Mouse (Mus musculus) adipocyte (in vitro differentiated cells): ENCODE results near the gene Mcm2.
A peak's percentile ranks its signal among the peaks of the same experiment; 100 is the strongest.

Experiments used
- DNase-seq: peaks from one replicate; pipeline ENCODE4 v3.0.0-alpha.2; 2016; ENCODE audit warnings: low spot score

Gene Mcm2

DNA sequence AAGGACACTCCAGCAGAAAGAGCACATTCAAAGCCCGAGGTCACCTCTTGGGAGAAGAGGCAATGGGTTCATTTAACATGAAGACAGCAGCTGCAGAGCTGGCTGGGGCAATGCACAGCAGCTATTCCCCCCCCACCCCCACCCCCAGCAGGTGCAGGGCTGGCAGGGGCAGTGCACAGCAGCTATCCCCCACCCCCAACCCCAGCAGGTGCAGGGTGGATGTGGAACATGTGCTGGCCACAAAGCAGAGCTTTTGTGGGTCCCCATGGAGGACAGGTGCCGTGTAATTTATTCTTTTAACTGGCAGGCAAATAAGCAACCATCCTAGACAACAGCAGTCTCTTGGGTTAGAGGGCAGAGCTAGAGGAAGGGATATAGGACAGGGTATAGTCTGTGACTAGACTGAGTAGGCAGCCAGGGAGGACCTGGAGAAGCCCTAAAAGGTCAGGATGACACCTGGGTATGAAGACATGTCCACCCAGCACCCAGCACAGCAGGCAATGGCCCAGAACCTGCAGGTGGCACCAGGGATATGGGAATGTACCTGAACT, 12.1 kb downstream of the Mcm2 start:
- DNase-seq: no peak

DNA sequence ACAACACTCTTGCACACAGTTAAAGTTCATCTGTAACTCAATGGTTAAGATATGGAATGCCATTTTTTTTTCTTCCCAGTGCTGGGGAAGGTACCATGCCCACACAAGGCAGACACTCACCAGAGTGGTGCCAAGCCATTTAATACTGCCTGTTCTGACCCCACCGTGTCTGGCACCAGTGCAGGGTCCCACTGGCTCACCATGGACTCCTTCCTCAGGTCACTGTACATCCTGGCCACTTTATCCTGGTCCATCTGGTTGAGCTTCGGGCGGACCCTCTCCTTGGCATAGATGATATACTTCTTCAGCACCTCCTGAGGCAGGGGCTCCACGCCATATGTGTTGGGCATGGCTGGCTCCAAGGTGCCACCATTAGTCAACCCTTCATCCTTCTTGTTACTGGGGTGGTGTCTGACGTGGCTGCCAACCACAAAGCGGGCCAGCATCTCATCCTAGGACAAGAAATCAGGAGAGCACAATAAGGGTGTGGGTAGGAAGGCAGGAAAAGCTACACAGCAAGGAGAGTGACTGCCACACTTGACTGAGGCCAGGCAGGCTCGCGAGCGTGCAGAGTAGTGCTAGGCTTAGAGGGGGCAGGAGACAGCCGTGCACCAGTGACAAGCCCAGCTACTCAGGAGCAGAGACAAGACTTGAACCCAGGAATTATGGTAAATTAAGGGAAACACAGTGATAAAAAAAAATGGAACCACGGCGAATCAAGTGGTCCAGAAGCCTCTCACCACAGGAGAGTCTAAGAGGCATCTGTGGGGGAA, 12.8 kb downstream of the Mcm2 start:
- DNase-seq: no peak

DNA sequence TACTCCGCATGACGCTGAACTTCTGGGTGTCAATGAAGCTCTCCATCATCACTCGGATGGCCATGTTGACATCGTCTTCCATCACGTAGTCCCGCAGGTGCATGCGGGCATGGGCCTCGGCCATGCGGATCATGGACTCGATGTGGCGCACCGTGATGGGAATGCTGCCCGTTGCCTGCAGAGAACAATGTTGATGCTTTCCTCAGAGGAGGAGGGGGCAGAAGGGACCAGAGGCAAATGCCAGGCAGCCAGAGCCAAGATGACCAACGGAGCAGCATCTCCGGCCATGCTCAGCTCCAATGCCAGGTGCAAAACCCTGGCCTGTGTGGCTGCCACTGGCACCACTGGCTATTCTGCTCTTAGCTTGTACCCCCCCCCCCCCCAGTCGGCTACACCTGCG, 13.9 kb downstream of the Mcm2 start:
- DNase-seq: no peak

GRCm38 (mm10) chr6:88884195-88884594, 14.4 kb downstream of the Mcm2 start:
- DNase-seq: no peak

GRCm38 (mm10) chr6:88881334-88881733, 17.2 kb downstream of the Mcm2 start:
- no peak for DNase-seq

GRCm38 (mm10) chr6:88879471-88879870, 19.1 kb downstream of the Mcm2 start:
- no peak for DNase-seq

DNA sequence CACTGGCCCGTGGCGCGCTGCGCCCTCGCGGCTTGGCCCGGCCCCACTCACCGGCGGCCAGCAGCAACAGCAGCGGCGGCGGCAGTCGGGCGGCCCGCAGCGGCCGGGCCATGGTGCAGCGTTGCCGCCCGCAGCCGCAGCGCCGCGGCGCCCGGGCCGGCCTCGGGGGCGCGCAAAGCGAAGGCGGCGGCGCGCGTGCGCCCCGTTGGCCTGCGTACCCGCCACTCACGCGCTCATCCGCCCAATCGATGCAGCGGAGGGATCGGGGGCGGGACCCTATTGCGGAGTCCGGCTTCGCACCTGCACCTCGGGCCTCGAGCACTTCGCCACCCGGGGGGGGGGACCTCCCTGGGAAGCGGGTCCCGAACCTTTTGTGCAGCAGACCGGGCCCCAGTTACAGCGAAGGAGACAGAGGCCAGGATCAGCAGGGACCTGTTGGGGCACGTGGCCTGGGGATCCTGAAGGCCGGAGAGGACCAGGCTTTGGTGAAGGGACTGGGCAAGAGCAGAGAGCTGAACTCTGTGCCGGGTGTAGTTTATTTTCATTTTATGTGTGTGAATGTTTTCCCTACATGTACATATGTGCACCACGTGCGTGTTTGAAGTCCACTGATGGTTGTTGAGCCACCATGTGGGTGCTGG, 23.6 kb downstream of the Mcm2 start, which contains the start of gene Podxl2:
Gene Podxl2 (minus strand): TSS at position 177 of the 641 bp plus-strand sequence.
- DNase-seq: no peak

DNA sequence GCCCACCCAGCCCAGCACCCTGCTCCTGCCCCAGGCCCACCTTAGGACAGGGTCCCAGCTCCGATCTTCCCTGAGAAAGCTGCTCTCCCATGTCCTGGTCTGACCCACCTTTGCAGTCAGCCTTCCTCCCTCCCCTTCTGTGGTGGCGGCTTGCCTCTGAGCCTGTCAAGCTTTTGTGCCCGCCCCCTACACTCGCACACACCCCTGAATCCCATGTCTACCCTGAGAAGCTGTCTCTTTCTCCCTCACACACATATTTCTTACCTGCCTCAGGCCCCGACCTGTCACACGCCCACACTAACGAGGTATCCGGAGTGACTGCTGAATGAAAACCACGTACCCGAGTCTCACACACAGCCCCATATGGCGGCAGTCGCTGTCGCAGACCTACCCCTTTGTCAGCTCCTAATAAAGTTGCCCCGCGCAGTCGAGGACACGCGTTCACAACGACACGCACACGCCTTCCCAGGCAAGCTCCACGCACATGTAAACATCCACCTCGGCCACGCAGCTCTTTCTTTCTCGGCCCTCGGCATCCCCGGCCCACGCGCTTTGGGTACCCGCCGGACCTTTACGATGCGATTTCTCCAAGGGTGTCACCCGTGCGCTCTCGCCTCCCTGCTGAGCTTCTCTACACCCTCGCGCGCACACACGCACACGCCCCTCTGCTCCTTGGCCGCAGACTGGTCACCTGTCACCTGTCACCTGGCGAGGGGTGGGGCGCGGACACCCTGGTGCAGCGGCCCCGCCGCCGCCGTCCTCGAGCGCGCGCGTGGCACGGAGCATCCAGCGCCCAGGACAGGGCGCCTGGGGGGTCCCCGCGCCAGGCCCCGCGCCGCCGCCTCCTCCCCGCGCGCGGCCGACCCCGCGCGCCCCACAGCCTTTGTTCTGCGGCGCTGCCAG, 24.4 kb downstream of the Mcm2 start:
- no peak for DNase-seq

GRCm38 (mm10) chr6:88872811-88873210, 25.8 kb downstream of the Mcm2 start:
- no peak for DNase-seq

DNA sequence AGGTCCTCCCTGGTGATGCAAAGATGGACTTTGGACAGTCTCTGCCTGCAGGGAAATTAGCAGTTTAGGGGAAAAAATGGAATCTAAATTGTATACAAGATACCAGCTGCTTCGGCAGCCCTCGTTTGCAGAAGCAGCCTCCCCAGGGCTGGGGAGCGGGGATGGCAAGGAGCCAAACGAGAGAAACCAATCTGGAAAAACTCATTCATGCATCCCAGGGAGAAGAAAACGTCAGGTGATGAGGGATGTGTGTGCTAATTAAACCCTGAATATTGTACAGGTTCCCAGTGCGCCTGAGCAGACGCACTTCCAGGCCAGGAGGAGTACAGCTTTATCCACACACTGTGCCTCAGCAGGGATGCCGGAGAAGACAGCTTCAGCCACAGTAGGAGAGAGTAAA, 27.0 kb downstream of the Mcm2 start:
- no peak for DNase-seq

- DNase-seq: no peak
Measured at GRCm38 (mm10) chr6:88870594-88870993, 28.0 kb downstream of the Mcm2 start.

DNA sequence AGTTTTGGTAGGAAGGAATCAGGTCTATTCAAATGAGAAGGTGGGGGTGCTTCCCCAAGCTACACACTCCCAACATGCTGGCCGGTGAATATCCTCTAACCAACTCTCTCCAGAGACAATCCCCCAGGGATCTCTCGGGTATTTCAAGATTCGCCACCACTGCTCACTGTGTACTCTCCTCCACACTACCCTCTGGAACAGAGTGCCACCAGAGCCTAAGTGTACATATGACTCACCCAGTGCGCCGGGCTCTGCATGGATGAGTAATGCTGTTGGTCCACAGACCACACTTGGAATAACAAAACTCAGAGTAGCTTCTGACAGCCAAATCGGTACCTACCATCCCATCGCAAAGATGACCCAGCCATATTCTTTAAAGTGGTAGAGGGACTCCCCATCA, 29.1 kb downstream of the Mcm2 start:
- peak; percentile 76 for DNase-seq

DNA sequence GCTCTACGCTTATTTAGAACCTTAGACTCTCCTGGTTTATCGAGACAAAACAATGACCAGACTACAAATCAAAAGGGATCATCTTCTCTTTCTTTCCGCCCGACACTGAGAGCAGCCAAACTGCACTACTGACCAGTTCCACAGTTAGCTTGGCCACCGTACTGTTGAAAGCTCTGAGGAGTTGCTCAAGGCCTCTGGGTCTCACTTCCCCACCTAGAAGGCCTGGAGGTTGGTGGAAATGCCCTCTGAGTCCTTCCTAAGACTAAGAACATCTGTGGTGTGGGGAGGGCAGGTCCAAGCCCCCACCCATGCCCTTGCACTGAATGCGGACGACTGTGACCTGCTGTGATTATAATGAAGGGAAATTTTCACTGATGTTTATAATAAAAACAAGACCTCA, 32.9 kb downstream of the Mcm2 start:
- no peak for DNase-seq

GRCm38 (mm10) chr6:88860914-88861313, 37.7 kb downstream of the Mcm2 start:
- DNase-seq: peak; percentile 88

GRCm38 (mm10) chr6:88858341-88858740, 40.2 kb downstream of the Mcm2 start:
- no peak for DNase-seq

DNA sequence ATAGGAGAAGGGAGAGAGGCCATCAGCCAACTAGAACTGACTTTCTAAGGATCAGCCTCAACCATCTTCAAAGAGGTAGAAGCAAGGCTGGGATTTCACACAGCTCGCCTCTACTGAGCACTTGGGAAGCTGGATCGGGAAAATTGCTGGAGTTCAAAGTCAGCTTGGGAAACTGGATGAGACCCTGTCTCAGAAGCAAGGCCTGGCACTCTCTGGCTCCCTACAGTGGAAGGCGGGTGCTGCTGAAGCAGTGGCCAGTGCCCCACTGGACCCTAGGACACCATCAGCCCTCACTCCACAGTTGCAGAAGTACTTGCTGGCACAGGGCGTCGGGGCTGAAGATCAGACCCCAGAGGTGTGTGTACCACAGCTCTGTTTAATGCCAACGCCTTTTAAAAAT, 40.8 kb downstream of the Mcm2 start:
- DNase-seq: no peak

GRCm38 (mm10) chr6:88857249-88857648, 41.3 kb downstream of the Mcm2 start:
- DNase-seq: peak; percentile 50

- DNase-seq: peak; percentile 86
Measured at GRCm38 (mm10) chr6:88855636-88856035, 42.9 kb downstream of the Mcm2 start.

DNA sequence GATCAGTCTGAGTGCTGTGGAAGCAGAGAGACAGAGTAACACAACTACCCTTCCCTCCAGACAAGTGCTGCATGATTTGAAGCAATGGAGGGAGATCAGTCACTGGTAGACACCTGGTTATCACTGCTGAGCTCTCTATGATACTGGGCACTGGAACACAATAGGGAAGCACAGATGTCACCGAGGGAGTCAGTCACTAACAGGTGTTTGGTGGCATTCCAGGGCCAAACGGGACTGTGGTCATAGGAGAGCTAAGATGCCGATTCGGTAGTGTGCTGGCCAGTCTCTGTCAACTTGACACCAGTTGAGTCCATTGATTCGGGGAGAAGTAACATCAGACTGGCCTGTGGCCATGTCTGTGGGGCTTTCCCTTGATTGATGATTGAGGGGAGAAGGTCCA, 44.1 kb downstream of the Mcm2 start:
- DNase-seq: no peak

GRCm38 (mm10) chr6:88850034-88850433, 48.5 kb downstream of the Mcm2 start:
- no peak for DNase-seq

DNA sequence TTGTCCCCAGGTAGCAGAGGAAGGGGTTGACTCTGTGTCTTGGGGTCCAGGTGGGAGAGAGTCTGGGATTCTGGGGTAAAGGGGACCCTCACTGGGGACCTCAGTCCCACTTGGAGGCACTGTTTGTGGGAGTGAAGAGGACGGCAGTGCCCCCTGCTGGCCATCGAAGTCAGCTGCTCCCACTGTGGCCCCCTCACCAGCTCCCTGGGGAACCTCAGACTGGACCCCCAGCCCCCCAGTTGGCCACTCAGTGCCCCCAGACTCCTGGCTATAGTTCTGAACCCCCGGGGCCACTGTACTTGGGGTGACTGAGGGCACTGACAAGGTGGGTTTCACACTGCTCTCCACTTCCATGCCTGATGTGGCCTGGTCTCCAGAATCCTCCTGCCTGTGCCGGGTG, 49.3 kb downstream of the Mcm2 start:
- no peak for DNase-seq

GRCm38 (mm10) chr6:88847571-88847970, 51.0 kb downstream of the Mcm2 start:
- no peak for DNase-seq
